Mouse (Mus musculus): ENCODE data around the gene Pik3r3. TPM values are rescaled to one million over a fixed set of nuclear protein-coding genes. Genes with fewer than 3 reads are reported as not detected.

Pik3r3 gene
- polyA plus RNA-seq (2012; rRNA removed), result 65.3 and 79.7 TPM in 2 replicates

GRCm38 (mm10) chr4:116221140-116221851, at the start of gene Pik3r3:
Pik3r3 (plus strand) TSS chr4:116221618.

GRCm38 (mm10) chr4:116173072-116173471, 48.3 kb upstream of the Pik3r3 start, which contains the start of the genes 1700042G07Rik and Gm49337:
1700042G07Rik (plus strand) TSS chr4:116173372.
Gm49337 (plus strand) TSS chr4:116173384.

Other genes starting within 250 kb of the Pik3r3 start
- 2.7 TPM in 2 replicates for gene Faah, start 203.7 kb upstream of the Pik3r3 start, polyA plus RNA-seq (2012; rRNA removed)
- 9.7 and 13.1 TPM in 2 replicates for gene Nsun4, start 167.7 kb upstream of the Pik3r3 start, polyA plus RNA-seq (2012; rRNA removed)
- gene Uqcrh, start 146.5 kb upstream of the Pik3r3 start, polyA plus RNA-seq (2012; rRNA removed), result 542 and 729 TPM in 2 replicates
- gene Lrrc41, start 146.3 kb upstream of the Pik3r3 start, polyA plus RNA-seq (2012; rRNA removed), result 26.9 and 41.3 TPM in 2 replicates
- 34.7 and 37.0 TPM in 2 replicates for gene Rad54l, start 97.9 kb upstream of the Pik3r3 start, polyA plus RNA-seq (2012; rRNA removed)
- gene Pomgnt1, start 97.8 kb upstream of the Pik3r3 start, polyA plus RNA-seq (2012; rRNA removed), result 42.6 and 61.4 TPM in 2 replicates
- gene Lurap1, start 70.3 kb upstream of the Pik3r3 start, polyA plus RNA-seq (2012; rRNA removed), result 0.97 and 1.1 TPM in 2 replicates
- 0.05 TPM in 1 of 2 replicates, not detected in the other for gene Tspan1, start 54.0 kb upstream of the Pik3r3 start, polyA plus RNA-seq (2012; rRNA removed)
- gene 1700042G07Rik, start 48.2 kb upstream of the Pik3r3 start, polyA plus RNA-seq (2012; rRNA removed), result not detected in 2 replicates
- not detected in 2 replicates for gene Gm49337, start 48.2 kb upstream of the Pik3r3 start, polyA plus RNA-seq (2012; rRNA removed)
- gene Mast2, start 242.6 kb downstream of the Pik3r3 start, polyA plus RNA-seq (2012; rRNA removed), result 46.8 and 60.1 TPM in 2 replicates